Mouse (Mus musculus) kidney, postnatal 36 days (tissue): Measurements from ENCODE around the gene Prn.

Experiments
- DNase-seq, 2 experiments: peaks; one replicate each; pipeline ENCODE4 v3.0.0; 2021 to 2022; ENCODE audit warnings: mixed read lengths in 2 of 2

Gene Prn

DNA sequence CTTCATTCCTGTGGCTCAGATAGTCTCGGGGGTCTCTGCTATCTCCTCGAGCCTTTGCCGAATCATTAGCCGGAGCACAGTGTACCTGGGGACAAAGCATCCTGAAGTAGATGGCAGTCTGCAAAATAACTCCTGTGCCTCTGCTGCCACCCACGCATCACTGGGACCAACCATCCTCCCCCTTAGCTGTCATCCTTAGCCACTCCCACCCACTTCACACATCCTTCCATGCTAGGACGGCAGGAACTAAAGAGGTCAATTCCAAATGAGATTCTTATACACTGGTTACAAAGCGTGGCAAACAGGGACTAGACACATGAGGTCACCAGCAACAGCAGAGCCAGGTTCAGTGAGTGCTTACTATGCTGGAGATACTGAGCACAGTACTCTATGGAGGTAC, 86.6 kb downstream of the Prn start:
- no peak for DNase-seq

DNA sequence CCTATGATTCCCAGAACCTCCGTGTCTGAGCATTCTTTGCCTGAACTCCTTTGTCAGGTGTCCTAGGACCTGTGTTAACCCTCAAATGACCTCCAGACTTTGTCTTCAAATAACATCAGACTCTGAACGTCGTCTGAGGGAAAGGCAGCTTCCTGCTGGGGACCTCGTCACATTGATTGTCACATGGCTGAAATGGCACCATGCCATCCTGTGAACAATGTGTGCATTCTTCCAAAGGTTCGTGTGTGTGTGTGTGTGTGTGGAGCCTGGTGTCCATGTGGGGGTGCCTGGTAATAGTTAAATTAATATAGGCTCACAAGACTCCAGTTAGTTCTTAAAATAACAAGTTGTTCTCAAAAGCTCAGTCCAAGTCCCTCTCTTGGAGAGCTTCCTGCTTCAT, 87.6 kb downstream of the Prn start:
- no peak for DNase-seq

DNA sequence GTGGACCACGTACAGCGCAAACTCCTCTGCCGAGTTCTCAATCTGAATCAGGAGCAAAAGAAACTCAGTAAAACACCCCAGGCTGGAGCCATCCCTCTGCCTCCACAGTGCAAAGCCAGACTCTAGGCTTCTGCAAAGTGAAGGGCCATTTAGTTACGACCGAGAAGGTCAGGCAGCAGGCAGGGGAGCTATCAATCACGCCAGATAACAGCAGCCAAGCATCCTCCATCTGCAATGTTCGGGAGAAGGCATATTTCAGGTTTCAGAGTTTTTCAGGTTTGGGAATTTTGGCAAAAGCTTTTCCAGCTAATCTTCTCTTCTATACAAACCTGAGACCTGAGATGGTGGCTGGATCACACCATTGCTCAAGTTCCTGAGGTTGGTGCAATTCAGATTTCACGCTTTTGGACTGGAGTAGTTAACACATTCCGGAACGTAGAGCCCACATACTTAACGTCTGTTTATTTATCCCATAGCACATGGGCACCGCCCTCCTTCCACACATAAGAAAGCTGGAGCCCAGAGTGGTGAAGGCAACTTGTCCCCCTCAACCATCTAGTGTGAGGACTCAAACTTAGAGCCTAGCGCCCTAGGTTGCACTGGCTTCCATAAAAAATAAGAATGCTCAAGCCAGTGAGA, 92.1 kb downstream of the Prn start:
- no peak for DNase-seq

DNA sequence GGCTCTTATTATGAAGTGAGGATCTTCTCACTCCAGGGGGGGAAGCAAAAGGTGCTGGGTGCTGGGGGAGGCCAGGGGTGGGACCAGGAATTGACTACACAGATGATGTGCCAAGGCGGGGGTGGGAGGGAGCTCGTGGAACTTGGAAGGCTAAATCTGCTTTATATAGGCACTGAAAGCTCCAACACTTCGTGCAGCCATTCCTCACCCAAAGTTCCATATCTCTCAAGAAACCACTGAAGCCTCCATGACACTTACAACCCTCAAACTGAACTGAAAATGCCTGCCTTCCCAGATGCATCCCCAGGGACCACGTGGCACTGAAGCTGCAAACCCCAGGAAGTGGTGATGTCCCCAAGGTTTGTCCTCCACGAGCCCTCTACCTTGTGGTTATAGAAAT, 94.2 kb downstream of the Prn start:
- DNase-seq: no peak

DNA sequence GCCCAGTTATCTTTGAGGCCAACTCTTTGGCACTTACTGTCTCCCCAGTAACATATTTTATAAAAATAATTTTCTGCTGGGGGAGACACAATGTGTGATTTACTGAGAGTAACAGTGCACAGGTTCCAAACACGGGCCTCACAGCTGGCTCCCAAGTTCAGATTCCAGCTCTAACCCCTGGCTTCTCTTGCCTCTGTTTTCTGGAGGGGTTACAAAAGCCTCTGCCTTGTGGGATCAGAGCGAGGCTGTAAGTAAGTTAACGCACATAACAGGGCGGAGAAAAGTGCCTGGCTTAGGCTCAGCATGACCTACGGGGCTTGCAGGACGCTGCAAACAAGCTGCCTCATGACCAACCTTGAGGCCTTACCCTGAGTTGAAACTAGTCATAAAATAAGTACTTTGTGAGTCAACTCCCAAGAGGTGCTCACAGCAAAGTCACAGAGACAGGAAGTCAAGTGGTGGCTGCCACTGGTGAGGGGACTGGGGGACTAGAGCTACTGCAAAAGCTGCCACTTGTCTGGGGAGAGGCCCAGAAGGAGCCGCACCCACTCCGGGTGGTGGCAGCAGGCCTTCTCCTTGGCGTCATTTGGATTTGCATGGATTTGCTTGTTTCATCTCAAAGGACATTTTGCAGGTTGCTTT, 94.9 kb downstream of the Prn start:
- no peak for DNase-seq

DNA sequence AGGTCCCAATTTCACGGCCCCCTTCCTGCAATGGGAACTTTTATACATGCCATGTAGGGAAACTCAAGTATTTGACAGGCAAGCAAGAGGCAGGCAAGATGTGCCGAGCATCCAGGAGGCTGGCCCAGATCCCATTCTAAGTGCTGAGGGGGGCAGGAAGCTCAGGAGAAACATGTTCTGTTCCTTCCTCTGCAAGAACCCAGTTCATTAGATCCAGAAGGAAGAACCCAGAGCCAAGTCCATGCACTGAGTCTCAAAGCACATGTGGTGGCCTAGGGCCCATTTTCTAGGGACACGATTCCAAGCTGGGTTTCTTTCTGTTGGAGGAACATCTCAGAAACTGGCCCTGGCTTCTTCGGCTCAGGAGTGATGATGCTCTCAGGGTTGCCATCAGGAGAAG, 95.7 kb downstream of the Prn start:
- DNase-seq: no peak
